Mouse (Mus musculus): ENCODE data around the gene Cul1.
A peak's percentile ranks its signal among the peaks of the same experiment; 100 is the strongest.

Gene Cul1

DNA sequence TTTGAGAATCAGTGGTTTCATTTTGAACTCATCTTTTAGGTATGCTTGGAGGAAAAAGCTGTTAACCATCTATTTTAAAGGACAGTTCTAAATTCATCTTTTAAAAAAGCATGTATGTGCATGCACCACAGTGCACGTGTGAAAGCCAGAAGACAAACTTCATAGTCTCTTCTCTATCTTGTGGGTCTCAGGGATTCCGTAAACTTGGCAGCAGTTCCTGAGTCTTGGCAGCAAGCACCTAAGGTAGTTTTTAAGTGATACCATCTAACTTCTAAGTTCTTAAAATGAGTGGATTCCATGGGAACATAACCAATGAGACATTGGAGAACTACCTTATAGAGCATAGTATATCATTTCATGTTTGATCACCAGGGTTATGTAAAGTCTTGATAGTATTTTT lies 3.7 kb downstream of the Cul1 start:
- TF ChIP-seq GATA4 (IDR thresholded peaks at IDR 0.05; ENCODE audit: insufficient replicate concordance, low read length), result no peak

DNA sequence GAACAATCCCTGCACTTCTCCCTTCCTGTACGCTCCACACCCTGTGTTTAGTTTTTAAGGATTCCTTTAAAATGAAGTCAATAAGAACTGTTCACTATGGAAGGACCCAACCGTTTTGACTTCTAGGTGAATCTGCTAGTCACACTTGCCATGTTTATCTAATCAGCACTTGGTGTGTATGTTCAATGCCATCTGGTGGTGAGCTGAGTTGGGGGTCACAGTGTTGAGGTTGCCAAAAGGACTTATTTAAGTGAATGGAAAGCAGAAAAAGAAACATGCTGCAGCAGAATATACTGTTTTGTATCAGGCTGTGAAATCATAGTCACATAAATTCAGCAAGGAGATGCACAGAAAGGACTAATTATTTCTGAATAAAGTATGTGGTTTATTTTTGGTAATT lies 12.2 kb downstream of the Cul1 start:
- TF ChIP-seq GATA4 (IDR thresholded peaks at IDR 0.05; ENCODE audit: insufficient replicate concordance, low read length), result no peak

DNA sequence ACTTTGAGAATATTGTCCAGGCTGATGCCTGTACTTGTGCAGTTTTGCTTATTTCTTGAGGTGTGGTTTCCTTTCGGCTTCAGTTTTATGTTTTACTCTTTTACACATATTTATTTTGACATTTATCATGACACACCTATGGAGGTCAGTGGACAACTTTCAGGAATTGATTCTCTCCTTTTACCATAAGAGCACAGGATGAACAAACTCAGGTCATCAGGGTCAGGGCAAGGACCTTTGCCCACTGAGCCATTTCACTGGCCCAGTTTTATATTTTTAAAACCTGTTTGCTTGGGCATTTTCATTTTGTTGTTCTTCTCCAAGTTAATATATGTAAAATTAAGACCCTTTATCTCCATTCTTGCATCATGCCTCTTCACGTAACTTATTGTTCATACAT lies 13.3 kb downstream of the Cul1 start:
- TF ChIP-seq GATA4 (IDR thresholded peaks at IDR 0.05; ENCODE audit: insufficient replicate concordance, low read length), result no peak

DNA sequence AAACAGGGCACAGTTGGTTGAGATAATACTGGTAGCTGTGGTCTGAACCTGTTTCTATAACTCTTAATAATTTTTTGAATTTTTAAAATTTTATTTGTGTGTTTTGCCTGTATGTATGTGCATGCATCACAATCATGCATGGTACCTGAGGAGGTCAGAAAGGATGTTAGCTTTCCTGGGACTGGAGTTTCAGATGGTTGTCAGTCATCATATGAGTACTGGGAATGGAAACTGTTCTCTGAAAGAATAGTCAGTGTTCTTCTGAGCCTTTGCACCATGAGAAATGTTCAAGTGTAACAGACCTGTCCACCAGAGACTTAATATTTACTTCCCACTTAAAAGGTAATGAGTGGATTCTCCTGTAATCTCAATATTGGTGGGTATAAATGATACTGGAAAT lies 13.9 kb downstream of the Cul1 start:
- TF ChIP-seq GATA4 (IDR thresholded peaks at IDR 0.05; ENCODE audit: insufficient replicate concordance, low read length), result no peak

DNA sequence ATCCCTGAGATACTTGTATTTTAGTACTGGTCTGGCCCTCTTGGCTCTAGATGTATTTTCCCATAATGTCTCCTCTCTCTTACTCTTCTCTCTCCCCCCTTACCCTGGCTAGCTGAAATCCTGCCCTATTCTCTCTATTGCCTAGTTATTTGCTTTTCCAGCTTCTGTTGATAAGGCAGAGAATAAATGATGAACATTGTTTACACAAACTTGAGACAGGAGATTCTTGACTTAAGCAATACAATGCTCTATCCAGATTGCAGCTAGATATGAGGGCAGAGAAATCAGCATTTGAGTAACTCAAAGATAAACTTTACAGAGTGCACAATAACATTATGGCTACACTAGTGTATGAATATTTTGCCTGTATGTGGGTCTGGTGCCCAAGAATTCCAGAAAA lies 16.6 kb downstream of the Cul1 start:
- TF ChIP-seq GATA4 (IDR thresholded peaks at IDR 0.05; ENCODE audit: insufficient replicate concordance, low read length), result peak; percentile 98

DNA sequence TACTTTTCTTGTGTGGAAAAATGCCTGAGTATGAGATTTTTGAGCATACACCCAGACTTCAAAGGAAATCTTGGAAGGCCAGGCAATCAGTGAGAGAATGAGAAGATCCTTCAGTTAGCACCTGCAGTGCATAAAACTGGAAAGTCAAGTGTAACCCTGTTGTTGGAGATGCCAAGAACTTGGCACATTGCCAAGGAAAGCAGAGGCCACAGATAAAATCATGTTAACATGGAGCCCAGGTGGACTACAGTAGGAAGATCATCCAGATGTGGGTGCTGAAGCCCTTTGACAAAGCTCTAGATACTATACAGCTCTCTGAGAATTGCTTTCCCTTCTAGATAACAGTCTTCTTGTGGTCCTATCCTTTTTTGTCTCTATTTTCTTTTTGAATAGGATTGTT lies 19.2 kb downstream of the Cul1 start:
- no peak for TF ChIP-seq GATA4 (IDR thresholded peaks at IDR 0.05; ENCODE audit: insufficient replicate concordance, low read length)

DNA sequence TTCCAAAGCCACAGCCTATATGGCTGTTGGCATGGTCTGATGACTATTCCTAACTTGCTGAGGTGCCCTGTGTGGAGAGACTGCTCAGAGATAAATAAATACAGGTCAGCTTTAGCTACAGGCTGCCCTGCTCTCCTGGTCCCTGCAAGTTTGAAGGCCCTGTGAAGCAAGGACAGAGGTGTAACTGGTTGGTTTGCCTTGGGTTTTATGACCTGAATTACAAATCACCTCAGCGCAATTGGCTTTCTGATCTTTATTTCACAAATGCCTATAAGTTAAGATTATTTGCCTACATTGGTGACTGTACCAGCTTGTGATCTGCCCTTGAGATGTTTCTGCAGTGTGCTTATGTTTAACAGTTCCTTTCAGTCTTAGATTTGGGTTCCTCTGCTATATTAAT lies 28.8 kb downstream of the Cul1 start:
- no peak for TF ChIP-seq GATA4 (IDR thresholded peaks at IDR 0.05; ENCODE audit: insufficient replicate concordance, low read length)

DNA sequence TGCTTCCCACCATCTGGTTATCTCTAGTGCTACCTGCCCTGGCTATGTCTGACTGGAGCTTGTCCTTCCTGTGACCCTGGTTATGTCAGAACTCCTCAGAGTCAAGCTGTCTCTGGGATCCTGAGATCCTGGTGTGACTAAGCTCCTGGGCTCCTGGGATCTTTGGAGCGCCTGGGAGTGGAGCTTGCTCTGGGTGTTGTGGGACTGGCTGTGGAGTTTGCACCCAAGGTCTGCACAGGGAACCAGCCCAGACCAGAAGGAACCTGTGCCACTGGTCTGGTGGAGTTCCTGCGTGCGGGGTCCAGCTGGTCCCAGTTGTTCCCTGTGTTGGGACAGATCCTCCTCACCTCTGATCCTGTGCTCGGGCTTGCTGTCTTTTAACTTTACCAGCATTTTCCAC lies 41.4 kb downstream of the Cul1 start:
- TF ChIP-seq GATA4 (IDR thresholded peaks at IDR 0.05; ENCODE audit: insufficient replicate concordance, low read length), result no peak

DNA sequence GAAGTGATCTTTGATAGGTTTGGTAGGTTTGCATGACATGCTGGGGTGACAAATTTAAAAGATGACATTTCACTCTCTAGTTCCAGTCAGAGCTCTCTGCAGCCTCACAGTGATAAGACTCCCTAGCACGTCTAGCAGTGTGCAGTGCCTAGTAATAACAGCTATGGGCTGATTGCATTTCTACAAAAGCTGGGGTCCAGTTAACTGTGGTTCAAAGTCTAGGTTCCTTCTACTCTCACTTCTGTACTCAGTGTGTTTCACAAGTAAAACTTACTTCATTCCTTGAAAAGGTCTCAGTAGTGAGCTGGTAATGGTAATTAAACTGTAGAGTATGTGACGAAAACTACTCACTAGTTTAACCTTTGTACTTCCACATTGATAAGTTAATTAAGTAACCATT lies 66.8 kb downstream of the Cul1 start:
- no peak for TF ChIP-seq GATA4 (IDR thresholded peaks at IDR 0.05; ENCODE audit: insufficient replicate concordance, low read length)

DNA sequence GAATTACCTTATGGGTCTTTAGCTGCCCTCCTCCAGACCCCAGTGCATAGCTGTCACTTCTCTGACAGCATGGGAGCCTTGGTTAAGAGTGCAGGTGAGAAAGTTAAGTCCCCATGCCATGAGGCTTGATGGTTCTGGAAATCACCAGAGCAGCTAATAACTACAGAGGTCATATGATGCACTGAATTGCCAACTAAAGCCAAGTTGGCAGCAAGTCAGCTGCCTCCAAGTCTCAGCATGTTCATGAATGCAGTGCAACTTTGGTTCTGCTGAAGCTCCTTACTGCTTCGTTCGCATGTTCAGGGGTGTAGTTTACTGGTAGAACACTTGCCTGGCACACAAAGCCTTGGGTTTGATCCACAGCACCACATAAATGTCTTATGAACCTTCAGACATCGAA lies 69.2 kb downstream of the Cul1 start:
- no peak for TF ChIP-seq GATA4 (IDR thresholded peaks at IDR 0.05; ENCODE audit: insufficient replicate concordance, low read length)

DNA sequence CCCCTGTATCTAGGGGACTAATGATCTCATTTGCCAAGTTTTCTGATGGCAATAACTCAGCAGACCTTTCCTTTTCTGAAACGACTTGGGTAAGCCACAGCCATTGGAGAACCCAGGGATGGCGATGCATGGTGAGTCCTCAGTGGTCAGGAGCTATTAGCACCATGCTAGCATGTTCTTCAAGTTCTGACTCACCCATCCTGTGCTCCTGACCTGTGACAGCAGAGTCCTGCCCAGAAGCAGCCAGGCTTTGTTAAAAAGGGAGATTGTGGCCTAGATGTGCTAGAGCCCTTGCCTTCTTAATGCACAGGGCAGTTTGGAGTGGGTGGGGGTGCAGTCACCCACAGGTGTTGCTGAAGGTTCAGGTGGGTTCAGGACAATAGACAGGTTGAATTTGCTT lies 71.8 kb downstream of the Cul1 start:
- TF ChIP-seq GATA4 (IDR thresholded peaks at IDR 0.05; ENCODE audit: insufficient replicate concordance, low read length), result no peak

DNA sequence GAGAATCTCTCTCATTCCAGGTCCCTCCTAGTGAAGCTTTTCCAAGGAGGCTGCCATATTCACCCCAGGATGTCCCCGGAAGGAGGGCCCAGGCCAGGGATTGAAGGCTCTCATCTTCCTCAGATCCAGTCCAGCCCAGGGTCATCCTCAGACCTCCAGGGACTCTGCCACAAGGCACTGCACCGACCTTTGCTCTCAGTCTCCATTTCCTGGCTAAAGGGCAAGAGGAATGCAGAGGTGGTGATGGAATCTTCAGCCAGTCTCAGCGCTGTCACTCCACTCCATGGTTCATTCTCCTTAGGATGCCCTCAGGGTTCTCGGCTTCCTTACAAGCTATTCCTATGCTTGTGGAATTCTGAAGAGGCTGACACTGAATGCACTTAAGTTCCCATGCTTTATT lies 73.2 kb downstream of the Cul1 start:
- no peak for TF ChIP-seq GATA4 (IDR thresholded peaks at IDR 0.05; ENCODE audit: insufficient replicate concordance, low read length)

DNA sequence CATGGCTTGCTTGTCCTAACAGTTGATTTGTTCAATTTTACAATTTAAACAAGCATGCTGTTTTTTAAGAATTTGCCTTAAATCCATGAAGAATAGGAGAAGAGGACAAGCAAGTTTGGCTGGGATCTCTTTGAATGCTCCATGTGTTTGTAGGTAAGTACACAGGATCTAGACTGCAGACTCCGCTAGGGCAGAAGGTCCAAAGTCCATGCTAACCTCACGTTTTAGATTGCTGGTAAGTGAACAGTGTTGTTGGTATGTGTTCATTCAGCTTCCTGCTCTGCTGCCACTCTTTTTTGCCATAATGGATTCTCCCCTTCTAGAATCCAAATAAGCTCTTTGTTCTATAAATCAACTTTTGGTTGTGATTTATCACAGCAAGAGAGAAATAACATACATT lies 73.9 kb downstream of the Cul1 start:
- TF ChIP-seq GATA4 (IDR thresholded peaks at IDR 0.05; ENCODE audit: insufficient replicate concordance, low read length), result no peak

DNA sequence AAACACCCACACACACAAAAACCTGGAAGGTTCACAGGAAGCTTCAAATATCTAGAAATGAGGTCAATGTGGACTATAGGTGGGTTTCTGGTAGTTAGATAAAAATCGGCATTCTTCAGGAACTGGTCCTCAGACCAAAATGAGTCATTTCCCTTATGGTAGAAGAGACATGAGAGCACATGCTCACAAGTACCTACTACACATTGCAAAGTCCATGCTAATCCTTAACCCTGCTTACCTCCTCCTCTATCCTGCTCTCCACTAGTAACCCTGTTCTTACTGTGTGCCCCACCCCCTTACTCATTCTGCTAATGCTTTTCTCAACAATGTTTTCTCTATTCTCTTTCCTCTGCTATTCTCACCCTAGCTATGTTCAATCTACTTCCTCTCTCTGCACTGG lies 74.5 kb downstream of the Cul1 start:
- no peak for TF ChIP-seq GATA4 (IDR thresholded peaks at IDR 0.05; ENCODE audit: insufficient replicate concordance, low read length)

DNA sequence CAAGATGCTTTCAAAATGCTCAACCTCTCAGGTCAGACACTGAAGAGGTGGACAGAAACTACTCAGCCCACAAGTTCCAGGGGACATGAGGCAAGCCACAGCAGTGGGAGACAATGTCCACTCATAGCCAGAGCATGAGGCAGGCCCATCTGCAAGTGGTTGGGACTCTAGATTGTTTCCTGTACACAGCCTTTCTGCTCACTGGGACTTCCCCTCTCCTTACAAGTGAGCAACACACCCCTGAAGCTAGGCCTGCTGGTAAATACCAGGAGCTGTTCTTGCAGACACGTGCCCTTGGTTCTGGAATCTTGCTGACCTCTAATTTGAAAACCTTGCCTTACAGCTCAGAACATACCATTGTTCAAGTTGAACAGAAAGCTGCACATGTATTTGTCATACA lies 79.3 kb downstream of the Cul1 start:
- no peak for TF ChIP-seq GATA4 (IDR thresholded peaks at IDR 0.05; ENCODE audit: insufficient replicate concordance, low read length)

DNA sequence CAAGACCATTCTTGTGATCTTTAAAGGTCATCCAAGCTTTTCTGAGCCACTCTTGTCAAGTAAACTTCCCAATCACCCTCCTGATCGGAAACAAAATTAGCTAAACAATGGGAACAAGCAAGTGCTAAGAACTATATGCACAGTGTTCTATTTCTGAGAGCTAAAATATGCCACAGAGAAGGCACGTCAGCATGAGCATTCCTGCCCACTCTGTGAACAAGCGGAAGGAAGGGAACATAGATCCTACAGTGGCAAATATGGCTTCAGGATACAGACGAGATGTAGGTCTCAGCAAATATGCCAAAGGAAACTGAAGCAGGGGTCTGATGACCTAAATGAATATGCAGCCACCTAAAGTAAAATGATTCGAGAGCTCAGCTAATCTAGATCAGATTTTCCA lies 82.1 kb downstream of the Cul1 start:
- no peak for TF ChIP-seq GATA4 (IDR thresholded peaks at IDR 0.05; ENCODE audit: insufficient replicate concordance, low read length)

DNA sequence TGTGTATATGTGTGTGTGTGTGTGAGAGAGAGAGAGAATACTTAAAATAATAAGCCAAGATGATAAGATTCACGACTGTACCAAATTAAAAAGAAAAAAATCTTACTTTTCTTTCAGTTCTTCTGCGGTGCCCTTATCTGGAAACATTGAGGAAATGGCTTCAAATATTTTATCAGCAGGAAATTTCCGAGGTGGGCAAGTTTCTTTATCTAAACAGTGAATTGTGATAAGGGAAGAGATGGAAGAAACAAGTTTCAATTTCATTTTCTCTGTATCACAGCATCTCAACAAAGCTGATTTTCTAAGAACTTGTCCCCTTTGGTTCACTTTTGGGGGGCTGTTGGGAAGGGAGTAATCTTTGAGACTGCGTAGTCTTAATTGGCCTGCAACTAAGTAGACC lies 99.1 kb downstream of the Cul1 start:
- peak; percentile 66 for TF ChIP-seq GATA4 (IDR thresholded peaks at IDR 0.05; ENCODE audit: insufficient replicate concordance, low read length)

DNA sequence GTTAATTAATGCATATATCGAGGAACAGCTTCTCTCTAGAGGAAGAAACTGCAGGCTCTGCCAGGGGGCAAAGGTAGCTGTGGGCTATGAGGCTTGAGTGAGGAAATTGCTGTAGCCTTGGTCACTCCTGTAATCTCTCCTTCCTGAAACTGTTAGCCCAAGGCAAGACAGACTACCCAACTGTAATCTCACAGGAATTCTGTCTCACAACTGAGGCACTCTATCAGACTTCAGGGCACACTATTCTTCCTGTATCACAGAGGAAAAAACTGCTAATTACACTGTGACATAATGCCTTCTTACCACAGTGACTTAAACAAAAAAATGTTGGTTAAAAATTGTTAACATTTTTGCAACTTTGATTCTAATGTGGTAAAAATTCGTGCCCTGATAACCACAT lies 106.1 kb downstream of the Cul1 start:
- TF ChIP-seq GATA4 (IDR thresholded peaks at IDR 0.05; ENCODE audit: insufficient replicate concordance, low read length), result no peak

Data from liver, adult (tissue).